Mouse (Mus musculus) erythroblast, embryonic 14.5 days (primary cell): ENCODE data around the gene Gm3642. TPM values are rescaled to one million over a fixed set of nuclear protein-coding genes. Genes with fewer than 3 reads are reported as not detected.
"Not testable (repeated sequence)": the region's sequence is repeated elsewhere in the genome, so short reads cannot be mapped to it uniquely, and the experiment has no call there.

ENCODE experiments used
- H3K27me3 ChIP-seq: 2 replicates; pipeline ENCODE4 v1.6.1; 2012; ENCODE audit warnings: inconsistent platforms; ENCODE audit not compliant: control insufficient read depth
- H3K36me3 ChIP-seq: 2 replicates; pipeline ENCODE4 v1.6.1; 2012; ENCODE audit warnings: mild to moderate bottlenecking, inconsistent platforms; ENCODE audit not compliant: control insufficient read depth
- H3K4me1 ChIP-seq: 2 replicates; pipeline ENCODE4 v1.6.1; 2012; ENCODE audit warnings: inconsistent platforms; ENCODE audit not compliant: control insufficient read depth
- H3K4me3 ChIP-seq: replicated peaks from 2 replicates; pipeline ENCODE3; 2012; ENCODE audit warnings: moderate library complexity, mild to moderate bottlenecking, inconsistent platforms
- H3K9me3 ChIP-seq: 2 replicates; pipeline ENCODE4 v1.6.1; 2012; ENCODE audit warnings: low read length, inconsistent platforms, mixed read lengths; ENCODE audit not compliant: control insufficient read depth
- polyA plus RNA-seq: library from polyadenylated mRNA; stranded (reverse); fragments of >175 nt; gene quantifications from 2 replicates; pipeline ENCODE4 v1.2.3, GENCODE M21; 2012

Gene Gm3642
- polyA plus RNA-seq: not detected in 2 replicates

DNA sequence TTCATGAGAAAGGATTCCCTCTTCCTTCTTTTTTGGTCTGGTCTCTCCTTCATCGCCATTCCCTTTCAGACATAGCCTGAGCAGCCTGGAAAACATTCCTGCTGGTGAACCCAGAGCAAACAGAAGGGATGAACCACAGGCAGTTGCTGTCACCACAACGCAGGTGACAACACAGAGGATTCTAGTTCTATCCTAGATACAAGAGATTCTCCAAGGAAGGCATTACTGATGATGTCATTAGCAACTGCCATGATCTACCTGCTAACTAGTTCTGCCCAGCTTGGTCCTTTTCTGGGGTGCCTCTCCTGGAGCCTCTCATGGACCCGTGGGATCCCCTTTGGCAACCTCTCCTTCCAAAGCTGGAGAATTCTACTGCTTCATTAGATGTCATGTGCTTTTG, at the start of gene Gm3642:
Gene Gm3642 (minus strand): TSS at position 101 of the 400 bp plus-strand sequence.
- H3K27me3 ChIP-seq, H3K36me3 ChIP-seq, H3K9me3 ChIP-seq, H3K4me1 ChIP-seq, H3K4me3 ChIP-seq: not testable (repeated sequence)

DNA sequence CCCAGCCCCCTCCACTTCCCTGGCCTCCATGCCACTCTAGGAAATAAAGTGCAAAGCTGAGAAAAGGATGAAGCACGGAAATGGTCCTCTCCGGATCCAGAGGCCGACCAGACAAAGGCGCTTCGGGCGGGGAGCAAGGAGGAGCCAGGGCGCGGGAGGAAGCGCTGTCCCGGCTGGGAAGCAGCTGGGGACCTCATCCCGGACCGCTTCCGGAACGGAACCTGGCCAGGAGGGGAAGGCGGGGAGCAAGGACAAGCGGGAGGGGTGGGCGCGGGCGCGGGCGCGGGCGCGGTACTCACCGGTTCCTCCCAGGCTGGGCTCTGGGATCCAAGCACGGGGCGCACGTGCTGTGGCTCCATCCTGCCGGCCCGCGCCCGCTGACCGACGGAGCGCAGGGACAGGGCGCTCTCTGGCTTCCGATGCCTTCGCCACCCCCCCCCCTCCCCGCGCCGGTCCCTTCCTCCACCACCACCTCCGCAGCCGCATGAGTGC, 49.5 kb upstream of the Gm3642 start, which contains the start of gene Gm3667:
Gene Gm3667 (minus strand): TSS at position 442 of the 492 bp plus-strand sequence.
- not testable (repeated sequence) for H3K4me1 ChIP-seq, H3K27me3 ChIP-seq, H3K9me3 ChIP-seq, H3K36me3 ChIP-seq, H3K4me3 ChIP-seq

DNA sequence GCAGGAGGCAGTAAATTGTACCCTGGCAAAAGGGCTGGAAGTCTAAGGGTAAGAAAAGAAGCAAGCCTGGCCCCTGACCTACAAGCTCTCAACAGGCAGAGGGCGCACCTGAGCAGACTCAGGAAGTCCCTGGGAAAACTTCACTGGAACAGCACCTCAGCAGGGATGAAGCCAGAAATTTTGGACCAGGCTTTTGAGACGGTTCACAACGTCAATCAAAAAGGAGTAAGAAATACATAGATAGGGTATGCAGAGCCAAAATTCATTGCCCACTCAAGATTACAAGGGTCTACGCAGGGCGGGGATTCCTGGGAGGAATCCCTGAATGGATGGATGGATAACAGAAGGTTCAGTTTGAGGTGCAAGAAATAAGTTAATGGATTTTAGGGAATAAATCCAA, 48.7 kb upstream of the Gm3642 start:
- H3K9me3 ChIP-seq, H3K4me3 ChIP-seq, H3K36me3 ChIP-seq, H3K4me1 ChIP-seq, H3K27me3 ChIP-seq: not testable (repeated sequence)

DNA sequence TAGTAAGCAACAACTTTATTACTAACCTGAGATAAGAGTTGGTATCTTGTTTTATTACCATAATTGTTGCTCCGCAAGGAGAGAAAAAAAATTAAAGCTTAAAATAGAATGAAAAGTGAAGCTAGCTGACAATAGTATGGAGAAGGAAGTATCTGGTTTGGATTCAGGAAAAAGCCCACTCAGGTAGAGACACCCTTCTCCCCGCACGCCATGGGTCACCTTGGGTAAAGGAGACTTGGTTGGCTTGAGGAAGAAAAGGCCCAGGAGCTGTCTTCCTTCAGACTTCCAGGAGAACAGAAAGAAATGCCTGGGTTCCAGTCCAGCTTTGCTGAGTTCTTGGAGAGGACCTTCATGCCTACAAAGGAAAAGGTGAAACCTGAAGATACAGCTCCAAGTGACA, 16.8 kb downstream of the Gm3642 start:
- not testable (repeated sequence) for H3K27me3 ChIP-seq, H3K36me3 ChIP-seq, H3K4me1 ChIP-seq, H3K4me3 ChIP-seq, H3K9me3 ChIP-seq

Other genes with a start within 250 kb of the Gm3642 start
- not detected in 2 replicates for gene Gm3629, start 249.7 kb downstream of the Gm3642 start, polyA plus RNA-seq
- gene Gm3460, start 217.9 kb downstream of the Gm3642 start, polyA plus RNA-seq: not detected in 2 replicates
- gene Gm10251, start 156.1 kb downstream of the Gm3642 start, polyA plus RNA-seq: not detected in 2 replicates
- gene Gm8050, start 120.1 kb downstream of the Gm3642 start, polyA plus RNA-seq: not detected in 2 replicates
- not detected in 2 replicates for gene Gm3636, start 98.0 kb downstream of the Gm3642 start, polyA plus RNA-seq
- gene Gm8362, start 65.9 kb downstream of the Gm3642 start, polyA plus RNA-seq: not detected in 2 replicates
- not detected in 2 replicates for gene Gm3667, start 49.7 kb upstream of the Gm3642 start, polyA plus RNA-seq
- not detected in 2 replicates for gene Gm6356, start 133.5 kb upstream of the Gm3642 start, polyA plus RNA-seq
- gene Gm10406, start 187.1 kb upstream of the Gm3642 start, polyA plus RNA-seq: 0.02 TPM in 1 of 2 replicates, not detected in the other
- not detected in 2 replicates for gene Gm3685, start 204.7 kb upstream of the Gm3642 start, polyA plus RNA-seq